Mouse (Mus musculus) heart, postnatal 14 days (tissue): ENCODE data around the gene Chrnb1. TPM values are rescaled to one million over a fixed set of nuclear protein-coding genes. Genes with fewer than 3 reads are reported as not detected.

ENCODE experiments used
- DNase-seq, 2 experiments: peaks; one replicate each; pipeline ENCODE4 v3.0.0; 2021 to 2022
- intact Hi-C: fragments of 180-260 bp; cut with DNase I; formaldehyde crosslinking; loops from one replicate; pipeline ENCODE4 v1.15.1; 2025
- total RNA-seq, 2 experiments: library from RNA; stranded (reverse); gene quantifications; 2 replicates each; pipeline ENCODE4 v1.2.3; 2021

Chrnb1 gene
- total RNA-seq, 2 experiments from 2014 or later: 5.4 to 6.0 TPM

DNA sequence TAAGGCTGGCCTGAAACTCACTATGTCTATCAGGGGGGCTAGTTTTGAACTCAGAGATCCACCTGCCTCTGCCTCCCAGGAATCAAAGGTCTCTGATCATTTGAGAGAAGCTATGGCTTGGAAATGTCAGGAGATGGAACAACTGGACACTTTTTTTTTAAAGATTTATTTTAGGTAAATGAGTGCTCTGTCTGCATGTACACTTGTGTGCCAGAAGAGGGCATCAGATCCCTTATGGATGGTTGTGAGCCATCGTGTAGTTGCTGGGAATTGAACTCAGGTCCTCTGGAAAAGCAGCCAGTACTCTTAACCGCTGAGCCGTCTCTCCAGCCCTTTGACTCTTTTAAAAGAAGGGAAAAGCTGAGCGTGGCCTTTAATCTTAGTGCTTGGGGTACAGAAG lies 10.6 kb upstream of the Chrnb1 start:
- no peak for DNase-seq
- intact Hi-C loops: no loop called here

DNA sequence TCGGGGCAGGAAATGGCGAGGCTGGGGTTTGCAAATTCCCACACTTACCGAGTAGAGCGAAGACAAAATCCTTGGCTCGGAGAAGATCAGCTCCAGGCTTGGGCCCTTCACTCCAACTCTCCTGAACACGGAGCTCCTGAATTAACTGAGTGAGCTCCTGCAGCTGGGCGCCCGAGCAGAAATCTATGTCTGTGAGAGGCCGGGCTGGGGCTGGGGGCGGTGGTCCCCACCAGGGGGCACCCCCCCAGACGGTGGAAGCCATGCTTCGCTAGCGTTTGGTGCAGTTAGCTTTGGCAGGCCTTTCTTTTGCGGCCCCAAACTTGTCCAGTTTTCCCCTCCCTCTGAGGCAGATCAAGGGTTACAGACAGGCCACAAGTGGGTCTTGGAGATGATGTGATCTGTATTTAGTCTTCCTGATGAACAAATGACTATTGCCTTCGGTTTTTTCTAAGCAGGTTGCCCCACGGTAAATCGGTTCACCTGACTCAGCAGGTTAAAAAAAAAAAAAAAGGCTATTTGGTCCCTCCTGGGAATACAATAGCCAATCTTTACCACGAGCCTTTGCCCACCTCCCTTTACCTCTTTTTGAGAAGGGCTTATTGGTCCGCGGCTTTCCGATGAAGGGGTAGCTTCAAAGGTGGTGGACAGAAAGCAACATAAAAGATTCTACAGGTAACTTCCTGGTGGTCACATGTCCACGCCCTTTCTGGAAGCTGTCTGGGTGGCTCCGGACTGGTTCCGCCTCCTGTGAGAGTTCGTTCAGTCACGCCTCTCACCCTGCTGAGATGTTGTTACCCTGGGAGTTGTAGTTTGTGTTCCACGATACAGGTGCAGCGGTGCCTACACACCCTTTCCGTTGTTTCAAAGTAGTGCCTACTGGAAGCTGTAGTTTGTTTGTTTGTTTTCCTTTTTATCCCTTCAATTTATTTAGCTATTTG lies 9.5 kb upstream of the Chrnb1 start, which contains the start of gene Tmem102:
Tmem102 (minus strand) TSS at position 653 of the 938 bp plus-strand sequence.
- intact Hi-C loops: no loop called here
- peak in 1 of 2 experiments; percentile 19 for DNase-seq

DNA sequence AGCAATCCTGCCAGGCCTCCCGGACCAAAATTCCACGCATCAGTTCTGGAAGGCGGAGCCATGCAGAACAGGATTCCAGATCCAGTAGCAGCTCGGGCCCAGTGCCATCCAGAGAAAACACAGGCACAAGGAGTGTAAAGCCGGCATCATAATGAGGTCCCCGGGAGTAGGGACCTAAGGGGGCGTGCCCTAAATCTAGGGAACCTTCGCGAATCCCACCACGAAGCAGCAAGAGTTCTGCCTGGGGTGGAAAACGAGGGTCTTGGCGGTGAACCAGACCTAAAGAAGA lies 8.9 kb upstream of the Chrnb1 start:
- intact Hi-C loops: no loop called here
- DNase-seq: peak in 1 of 2 experiments; percentile 46

DNA sequence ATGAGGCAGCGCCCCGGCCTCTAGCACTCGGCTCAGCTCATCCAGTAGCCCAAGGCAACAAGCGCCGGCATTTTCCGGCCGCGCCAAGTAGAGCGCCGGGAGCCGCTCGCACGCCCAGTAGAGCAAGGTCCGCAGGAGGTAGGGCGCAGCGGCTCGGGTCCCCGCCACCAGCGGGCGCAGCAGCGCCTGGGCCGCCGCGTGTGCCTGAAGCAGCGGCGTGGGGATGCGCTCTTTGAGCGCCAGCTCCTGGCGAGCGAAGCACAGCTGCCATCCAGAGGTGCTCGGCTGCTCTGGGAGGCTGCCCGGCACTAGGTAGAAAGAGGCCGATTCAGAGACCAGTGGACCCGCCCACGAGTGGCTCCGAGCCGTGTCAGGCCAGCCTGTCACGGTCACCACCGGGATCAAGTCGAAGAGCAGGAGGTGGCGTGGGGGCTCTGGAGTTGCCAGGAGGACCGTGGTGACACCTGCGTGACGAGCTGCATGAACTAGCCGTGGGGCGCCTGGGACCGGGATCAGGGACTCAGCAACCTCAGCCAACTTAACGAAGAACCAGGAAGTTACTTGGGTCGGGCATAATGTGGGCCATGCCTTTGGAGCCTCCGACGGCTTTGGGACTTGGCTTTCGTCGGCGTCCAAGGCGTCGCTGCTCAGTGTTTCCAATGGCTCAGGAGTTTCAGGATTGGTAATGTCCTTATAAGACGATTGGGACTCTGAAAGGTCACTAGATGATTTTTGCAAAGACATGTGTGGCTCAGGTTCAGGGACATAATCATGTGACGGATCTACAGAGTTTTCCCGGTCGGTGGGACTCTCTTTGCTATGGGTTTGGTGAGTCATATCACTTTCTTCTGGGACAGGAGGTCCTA lies 8.3 kb upstream of the Chrnb1 start:
- DNase-seq: peak; percentile 84 to 86
- intact Hi-C loops: loop anchor here (2.0 kb wide), 3 partner anchors 33 to 73 kb away; partner anchors contain the start of genes Nlgn2 and Polr2a

DNA sequence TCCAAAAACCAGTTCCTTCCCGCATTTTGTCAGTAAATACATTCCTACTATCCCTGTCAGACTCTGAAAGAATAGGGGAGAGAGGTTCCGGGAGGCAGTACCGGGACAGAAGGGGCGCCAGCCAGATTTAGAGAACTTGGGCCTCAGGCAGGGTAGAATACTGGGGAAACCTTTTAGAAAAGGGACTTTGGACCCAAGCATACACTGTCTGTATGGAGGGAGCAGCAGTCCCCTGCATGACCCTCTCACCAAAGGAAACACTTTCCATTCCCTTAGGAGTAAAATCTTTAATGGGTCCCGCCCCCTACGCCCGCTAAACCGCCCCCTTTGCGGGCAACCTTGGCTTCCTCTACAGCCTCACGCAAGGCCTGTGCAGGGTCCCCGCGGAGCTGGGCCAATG lies 7.6 kb upstream of the Chrnb1 start:
- intact Hi-C loops: loop anchor here (2.0 kb wide), 3 partner anchors 33 to 73 kb away; partner anchors contain the start of genes Nlgn2 and Polr2a
- no peak for DNase-seq

DNA sequence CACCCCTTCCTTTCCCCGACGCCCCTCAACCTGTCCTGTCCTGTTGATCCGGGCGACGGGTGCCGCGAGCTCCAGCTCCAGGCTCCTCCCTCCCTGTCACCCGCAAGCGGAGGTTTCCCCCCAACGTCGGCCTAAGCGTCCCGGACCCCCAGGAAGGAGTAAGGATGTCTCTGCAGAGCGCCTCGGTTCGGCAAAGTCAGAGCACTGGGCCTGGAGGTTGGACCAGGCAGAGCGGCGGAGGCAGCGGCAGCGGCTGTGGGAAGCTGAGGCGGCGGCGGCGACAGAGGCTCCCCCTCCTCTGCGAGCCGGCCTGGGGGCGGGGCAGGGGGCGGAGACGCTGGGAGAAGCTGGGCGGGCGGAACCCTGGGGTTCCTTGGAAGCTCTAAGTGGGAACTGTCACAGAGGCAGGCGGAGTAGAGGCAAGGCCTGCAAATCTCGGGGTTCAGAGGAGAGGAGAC lies 6.9 kb upstream of the Chrnb1 start:
- peak; percentile 92 to 93 for DNase-seq
- intact Hi-C loops: loop anchor here (2.0 kb wide), 3 partner anchors 34 to 74 kb away; partner anchors contain the start of genes Nlgn2 and Polr2a

DNA sequence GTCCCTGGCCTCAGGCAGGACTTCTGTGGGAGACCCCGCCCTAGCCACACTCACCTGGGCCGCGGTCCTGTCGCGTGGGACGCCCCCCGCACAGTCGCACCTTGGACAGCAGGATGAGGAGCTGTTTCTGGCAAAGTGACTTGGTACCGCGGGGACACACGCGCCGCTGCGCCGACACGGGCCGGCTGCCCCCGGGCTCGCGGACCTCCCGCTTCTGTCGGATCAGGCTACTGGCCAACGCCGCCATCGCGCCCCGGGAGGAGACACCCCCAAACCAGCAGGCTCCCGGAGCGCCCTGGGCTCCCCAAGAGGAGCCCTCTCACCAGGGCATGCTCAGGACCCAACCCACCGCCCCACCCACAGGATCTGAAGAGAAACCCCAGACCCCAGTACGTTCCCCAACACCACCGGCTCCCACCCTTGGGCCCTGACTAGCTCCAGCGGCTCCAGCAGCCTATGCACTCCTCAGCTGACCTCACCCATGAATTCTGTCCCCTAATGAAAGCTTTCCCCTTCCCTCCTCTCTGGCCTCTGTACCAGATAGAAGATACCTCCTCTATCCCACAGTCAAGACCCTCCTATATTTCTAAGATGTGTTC lies 5.7 kb upstream of the Chrnb1 start, which contains the start of gene Fgf11:
Fgf11 (minus strand) TSS at position 479 of the 599 bp plus-strand sequence.
- intact Hi-C loops: no loop called here
- DNase-seq: peak in 1 of 2 experiments; percentile 18

DNA sequence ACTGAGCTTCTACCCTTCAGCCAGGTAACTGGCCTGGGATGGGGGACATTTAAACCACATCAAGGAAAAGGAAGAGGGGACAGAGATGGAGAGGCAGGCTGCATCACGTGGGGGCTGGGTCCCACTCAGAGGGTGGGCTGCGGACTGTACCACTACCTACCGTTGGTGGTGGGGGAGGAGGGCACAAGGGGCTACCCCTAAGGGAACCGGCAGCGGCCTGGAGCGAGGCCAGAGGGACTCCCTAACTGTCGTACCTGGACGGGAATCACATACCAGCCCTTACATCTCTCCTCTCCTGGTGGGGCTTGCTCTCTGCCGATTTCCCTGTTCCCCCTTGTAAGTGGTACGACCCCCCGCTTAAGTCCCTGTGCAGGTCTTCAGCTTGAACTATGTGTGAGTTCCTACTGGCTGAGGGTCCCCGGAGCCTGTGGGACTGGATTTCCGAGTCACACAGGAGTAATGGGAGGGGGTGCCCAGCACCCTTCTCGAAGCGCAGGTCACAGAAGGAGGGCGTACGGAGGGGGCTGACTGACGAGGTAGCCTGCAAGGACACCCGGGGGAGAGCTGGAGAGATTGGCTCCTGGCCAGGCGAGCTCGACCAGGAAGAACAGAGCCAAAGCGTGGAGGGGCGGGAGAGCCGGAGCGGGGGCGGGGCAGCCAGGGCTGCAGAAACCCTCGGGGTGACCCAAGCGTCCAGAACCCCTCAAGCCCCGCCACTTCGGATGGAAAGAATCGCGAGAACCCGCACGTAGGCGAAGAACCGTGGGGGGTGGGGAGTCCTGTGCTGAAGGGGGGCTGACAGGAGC lies 4.9 kb upstream of the Chrnb1 start:
- DNase-seq: peak; percentile 57 to 69
- intact Hi-C loops: no loop called here

DNA sequence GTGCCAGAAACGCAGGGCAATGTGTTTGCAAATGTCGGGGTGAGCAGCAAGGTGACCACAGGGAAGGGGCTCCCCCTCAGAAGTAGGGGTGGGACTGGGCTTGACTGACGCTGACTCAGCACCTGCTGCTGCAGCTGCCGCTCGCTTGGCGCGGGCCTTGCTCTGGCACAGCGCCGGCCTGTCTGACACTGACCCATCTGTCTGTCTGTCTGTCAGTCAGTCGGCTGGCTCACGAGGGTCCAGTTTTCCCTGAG lies 4.3 kb upstream of the Chrnb1 start:
- intact Hi-C loops: no loop called here

DNA sequence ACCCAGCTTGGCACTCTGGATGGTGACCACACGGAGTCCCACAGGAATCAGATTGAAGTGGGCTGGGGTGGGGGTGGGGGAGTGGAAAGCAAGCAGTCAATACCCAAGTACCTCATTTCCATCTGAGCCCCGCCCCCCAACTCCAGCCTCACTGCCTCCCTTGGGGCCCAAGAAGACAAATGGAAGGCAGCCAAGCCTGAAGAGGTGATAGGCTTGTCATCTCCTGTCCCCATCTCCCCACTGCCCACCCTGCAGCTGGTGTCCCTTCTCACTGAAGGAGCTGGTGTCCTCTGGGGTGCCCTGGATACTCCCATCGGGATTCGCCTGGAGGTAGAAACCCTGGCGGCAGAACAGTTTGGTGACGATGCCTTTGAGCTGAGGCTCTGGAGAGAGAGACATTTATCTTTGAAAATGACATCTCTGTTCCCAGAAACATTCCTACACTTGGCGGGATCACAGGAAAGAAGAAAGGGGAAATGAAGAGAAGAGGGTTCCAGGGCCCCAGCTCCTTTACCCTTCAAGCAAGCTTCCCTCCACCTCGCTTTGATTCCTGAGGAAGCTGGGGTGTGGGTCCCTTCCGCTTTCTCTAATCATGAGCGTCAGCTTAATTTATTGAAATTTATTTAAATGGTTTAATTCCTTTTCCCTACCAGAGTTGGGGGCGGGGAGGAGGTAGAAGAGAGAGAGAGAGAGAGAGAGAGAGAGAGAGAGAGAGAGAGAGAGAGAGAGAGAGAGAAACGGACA lies 3.8 kb upstream of the Chrnb1 start:
- no peak for DNase-seq
- intact Hi-C loops: no loop called here

More for the DNA sequence above, 4.3 kb upstream of the Chrnb1 start:
- peak in 1 of 2 experiments; percentile 21 for DNase-seq

DNA sequence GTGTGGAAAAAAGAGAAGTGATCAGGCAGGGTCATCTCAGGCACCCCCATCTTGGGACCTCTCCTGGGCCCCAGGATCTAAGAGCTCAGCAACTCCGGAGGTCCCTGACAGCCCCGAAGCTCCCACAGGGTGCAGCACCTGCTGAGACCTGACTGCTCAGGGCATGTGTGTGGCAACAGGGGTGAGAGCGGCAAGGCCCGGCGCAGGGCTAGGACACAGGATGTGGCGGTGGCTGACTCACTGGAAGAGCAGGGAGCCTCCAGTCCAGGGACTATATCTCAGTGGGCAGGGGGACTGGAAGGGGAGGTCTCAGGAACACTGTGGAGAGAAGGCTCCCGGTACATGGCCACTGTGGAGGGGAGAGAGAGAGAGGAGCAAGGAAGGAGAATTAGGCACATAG lies 2.2 kb upstream of the Chrnb1 start:
- DNase-seq: no peak
- intact Hi-C loops: no loop called here

DNA sequence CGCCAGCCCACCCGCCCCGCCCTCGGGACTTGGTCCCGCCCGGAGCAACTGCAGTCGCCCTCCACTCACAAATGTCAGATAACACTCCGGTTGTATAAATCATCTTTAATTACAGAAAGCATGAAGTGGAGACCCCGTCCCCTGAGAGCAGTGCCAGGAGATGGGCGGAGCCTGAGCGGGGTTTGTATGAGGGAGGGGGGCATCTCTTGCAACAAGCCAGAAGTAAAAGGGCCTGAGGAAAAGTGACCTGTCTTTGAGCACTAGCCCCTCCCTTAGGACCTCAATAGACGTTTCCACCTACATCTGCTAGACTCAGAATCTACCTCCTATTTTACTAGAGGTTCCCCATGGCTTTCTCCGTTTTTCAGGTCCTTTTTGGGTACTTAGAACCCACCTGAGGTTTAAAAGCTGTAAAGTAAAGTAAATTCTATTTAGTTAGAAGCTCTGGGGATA lies 266 bp upstream of the Chrnb1 start:
- intact Hi-C loops: loop anchor here (2.0 kb wide), 1 partner anchor 29 kb away; no protein-coding TSS in a partner anchor
- DNase-seq: no peak

DNA sequence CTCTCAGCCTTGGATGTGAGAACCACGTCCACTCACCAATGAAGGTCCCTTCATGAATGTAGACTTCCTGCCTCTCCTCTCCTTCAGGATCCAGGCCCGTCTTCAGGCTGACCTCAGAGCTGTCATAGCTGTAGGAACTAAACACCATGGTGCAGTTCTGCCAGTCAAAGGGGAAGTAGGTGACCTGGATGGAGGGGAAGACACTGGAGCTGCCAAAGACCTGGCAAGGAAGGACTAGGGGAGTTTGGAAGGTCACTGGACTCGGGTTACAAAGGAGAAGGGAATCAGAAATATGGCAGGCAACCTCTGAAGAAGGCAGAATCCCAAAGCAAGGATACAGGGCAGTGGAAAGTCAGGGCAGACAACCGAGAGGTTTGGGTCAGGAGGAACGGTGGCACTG lies 2.3 kb downstream of the Chrnb1 start:
- no peak for DNase-seq
- intact Hi-C loops: no loop called here

DNA sequence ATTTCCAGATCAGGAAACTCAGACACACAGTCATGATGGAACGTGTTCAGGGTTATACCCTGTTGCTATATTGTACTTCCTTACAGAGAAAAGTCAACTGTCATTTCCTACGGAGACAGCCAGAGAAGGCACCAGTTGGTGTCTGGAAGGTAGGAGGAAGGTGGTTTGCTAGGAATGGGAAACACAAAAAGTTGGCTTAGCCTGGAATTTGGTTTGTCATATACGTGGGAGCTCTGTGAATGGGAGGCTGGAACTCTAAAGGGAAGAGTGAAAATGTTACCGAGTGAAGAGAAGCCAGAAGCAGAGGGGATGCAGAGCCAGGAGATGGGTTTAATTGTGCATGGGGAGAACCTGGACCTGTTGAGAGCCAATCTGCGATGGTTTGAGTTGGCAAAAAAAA lies 4.3 kb downstream of the Chrnb1 start:
- intact Hi-C loops: no loop called here
- no peak for DNase-seq

DNA sequence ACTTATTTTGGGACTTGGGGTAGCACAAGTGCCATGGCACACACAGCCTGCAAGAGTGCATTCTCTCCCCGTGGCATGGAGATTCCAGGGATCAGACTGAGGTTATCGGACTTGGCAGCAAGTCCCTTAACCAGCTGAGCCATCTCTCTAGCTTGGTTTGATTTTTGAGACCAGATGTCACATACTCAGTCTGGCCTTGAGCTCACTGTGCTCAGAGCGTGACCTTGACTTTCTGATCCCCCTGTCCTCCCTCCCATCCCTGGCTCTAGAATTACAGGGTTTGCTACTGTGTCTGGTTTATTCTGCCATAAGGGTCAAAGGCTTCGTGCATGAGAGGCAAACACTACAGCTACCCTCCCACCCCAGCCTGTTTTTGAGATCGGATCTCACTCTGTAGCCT lies 6.3 kb downstream of the Chrnb1 start:
- intact Hi-C loops: no loop called here
- no peak for DNase-seq

DNA sequence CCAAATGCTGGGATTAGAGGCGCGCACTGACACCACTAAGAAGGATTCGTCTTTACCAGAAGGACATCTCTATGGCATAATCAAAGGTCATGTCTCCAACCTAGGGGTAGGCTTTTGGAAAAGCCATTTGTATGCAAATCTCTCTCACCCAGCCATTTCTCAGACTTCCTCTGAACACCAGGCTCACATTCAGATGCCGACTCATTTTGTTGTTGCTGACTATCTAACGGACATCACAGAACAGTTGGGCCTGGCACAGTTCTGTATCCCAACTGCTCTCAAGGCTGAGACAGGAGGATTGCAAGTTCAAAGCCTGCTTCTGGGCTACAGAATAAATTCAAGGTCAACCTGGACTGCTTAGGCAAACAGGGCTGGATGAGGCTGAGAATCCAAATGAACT lies 8.4 kb downstream of the Chrnb1 start:
- intact Hi-C loops: no loop called here
- no peak for DNase-seq

DNA sequence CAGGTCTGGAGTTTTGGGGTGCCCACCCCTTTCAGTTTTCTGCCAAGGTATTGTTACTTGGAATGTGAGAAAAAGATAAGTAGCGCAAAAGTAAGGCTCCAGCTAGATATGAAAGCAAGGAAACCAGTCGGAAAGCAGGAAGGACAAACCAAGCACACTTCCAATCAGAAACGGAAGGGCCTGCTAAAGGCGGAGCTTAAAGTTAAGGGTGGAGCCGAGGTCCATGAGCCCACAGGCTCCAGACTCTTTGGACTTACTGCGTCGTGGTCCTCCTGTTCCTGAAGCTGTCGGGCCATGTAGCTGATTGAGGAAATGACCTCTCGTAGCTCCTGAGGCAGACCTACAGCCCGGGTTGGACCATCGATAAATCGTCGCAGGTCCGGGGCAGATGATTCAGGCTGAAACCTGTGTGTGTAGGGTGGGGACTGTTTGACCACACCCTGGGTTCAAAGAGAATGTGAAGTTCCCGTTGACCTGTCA lies 10.9 kb downstream of the Chrnb1 start:
- peak; percentile 48 to 64 for DNase-seq
- intact Hi-C loops: no loop called here

DNA sequence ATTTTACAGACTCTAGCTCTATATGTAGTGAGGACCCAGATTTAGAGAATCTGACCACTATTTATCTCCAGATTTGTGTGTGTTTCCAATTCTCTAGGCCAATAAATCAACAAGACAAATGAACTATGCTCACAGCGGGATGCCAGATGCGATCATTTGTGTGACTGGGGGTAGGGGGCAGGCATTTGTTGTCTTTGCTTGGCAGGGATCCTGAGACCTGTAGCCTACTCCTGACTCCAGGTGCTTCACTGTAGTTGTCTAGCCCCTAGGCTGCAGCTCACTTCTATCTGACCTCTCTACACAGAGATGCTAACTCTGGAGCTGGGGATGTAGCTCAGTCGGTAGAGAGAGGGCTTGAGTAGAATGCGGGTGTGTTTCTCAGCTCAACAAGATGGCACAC lies 13.9 kb downstream of the Chrnb1 start:
- no peak for DNase-seq
- intact Hi-C loops: no loop called here

DNA sequence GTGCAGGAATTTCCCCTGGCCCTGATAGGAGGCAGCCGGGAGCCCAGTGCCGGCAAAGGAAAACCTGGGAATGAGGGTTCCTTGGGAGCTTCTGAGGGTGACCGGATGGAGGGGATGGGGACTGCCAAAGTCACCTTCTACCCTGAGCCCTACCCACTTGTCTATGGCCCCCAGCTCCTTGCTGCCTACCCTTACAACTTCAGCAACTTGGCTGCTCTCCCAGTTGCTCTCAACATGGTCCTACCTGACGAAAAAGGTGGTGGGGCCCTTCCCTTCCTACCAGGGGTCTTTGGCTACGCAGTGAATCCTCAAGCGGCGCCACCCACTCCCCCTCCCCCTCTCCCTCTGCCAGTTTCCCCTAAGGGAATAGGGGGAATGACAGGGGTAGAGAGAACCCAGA lies 16.8 kb downstream of the Chrnb1 start:
- intact Hi-C loops: no loop called here
- DNase-seq: no peak
